Mouse (Mus musculus) megakaryocyte, embryonic 14.5 days (primary cell): ENCODE measurements around the gene Lrrc29.

Experiments
- FLI1 ChIP-seq: IDR thresholded peaks from 2 replicates; pipeline ENCODE4 v1.6.1; 2012; ENCODE audit warnings: low read length, inconsistent platforms, mixed read lengths
- GATA1 ChIP-seq: IDR thresholded peaks from 3 replicates; pipeline ENCODE4 v1.6.1; 2012; ENCODE audit warnings: mixed read lengths, low read length, inconsistent platforms, borderline replicate concordance

DNA sequence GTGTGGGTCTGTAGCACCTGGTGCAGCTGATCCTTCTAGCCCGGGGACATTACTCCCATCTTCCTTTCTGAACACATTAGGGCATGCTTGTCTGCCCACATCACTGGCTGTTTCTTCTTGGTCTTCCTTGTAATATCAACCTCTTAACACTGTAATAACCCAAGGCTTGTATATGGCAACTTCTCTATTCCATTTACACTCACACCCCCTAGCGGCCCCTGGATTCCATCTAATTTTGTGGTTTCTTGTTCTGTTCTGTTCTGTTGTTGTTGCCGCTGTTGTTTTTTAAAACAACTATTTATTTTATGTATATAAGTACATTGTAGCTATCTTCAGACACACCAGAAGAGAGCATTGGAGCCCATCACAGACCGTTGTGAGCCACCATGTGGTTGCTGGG is 39.2 kb downstream of the Lrrc29 start:
- TF ChIP-seq GATA1 (no peak), FLI1 (no peak)
